Mouse (Mus musculus): Measurements from ENCODE around the gene Ezh1.

The Ezh1 gene

DNA sequence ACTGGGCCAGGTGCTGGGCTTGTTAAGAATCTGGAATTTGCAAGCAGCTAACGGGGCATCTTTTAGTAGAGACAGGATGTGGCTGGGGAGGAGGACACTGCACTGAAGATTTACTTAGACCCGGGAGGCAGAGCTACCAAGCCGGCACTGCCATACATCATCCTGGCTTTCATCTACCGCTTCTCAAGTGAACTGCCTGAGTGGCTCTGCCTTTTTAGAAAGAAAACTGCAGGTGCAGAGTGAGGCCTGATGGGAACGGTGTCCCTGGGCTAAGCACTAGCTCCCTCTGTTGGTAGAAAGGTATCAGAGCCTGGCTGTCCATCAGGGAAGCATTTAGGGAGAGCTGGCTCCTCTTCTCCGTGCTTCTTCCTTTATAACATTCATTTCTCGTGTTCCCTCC, 25.3 kb downstream of the Ezh1 start:
- peak; percentile 38 for DNase-seq (ENCODE audit: low read depth)

- no peak for DNase-seq (ENCODE audit: low read depth)
Observed at GRCm38 (mm10) chr11:101199555-101199954, 26.7 kb downstream of the Ezh1 start.

DNA sequence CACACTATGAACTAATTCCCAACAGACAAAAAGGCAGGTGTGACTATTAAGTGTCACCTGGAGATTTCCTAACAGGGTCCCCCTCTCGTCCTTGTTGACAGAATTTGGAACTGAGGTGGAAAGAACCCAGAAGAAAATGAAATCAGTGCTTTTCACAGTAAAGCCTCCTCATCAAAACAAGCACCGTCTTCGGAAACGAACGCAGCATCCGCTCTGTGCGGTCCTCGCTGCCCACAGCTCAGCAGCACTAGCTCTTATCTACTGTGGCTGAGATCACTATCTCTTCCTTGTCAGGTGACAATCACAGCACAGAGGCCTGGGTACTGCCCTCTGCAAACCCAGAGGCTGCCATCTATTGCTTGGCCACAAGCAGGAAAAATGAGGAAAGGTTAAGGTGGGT, 30.1 kb downstream of the Ezh1 start:
- DNase-seq (ENCODE audit: low read depth): no peak

DNA sequence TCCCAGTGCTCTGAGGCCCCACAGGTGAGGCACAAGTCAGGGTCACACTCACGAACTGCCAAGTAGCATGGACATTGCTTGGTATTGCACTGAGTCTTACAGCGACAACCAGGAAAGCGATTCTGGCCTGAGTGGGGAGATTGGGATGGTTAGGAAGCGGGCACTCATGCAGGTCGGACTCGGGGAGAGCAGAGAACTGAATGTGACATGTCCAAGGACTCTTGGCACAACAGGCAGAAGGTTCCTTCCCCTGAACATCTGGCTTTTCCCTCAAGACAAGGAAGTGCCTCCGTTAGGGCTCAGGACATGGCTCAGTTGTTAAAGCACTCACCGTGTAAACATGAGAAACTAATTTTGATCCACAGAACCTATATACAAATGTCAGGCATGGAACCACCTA, 30.7 kb downstream of the Ezh1 start:
- DNase-seq (ENCODE audit: low read depth): no peak

DNA sequence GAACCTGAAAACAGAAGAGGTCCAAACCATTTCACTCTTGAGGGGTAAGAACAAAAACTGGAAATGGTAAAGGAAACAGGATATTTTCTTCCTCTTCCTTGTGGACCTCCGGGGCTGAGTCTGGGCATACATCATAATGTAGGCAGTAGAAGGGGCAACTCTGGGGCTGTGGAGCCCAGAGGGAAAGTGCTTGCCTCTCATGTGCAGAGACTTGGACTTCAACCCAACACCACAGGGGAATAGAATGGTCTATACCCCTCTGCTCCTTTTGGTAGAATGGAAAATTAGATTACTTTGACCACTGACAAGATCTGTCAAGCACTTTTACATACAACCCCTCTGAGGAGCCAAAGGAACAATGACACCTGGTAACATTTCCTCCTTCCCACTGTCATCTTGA, 31.2 kb downstream of the Ezh1 start:
- no peak for DNase-seq (ENCODE audit: low read depth)

- no peak for DNase-seq (ENCODE audit: low read depth)
Observed at GRCm38 (mm10) chr11:101194643-101195042, 31.6 kb downstream of the Ezh1 start.

DNA sequence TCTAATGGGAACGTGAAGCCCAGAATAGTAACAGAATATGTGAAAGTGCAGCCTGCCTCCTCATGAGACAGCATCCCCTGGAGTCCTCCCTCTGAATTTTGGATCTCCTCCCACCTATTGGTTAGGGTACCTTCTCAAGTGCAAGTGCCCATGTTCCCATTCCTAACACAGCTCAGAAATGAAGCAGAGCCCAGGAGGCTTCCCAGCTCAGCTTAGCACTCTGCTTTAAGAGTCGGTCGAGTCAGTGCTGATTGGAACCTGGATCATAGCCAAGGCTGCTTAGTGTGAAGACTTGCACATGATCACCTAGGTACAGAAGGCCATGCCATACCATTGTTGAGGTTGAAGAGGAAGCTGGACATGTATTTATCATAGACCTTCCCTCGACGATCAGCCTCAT, 32.1 kb downstream of the Ezh1 start:
- no peak for DNase-seq (ENCODE audit: low read depth)

DNA sequence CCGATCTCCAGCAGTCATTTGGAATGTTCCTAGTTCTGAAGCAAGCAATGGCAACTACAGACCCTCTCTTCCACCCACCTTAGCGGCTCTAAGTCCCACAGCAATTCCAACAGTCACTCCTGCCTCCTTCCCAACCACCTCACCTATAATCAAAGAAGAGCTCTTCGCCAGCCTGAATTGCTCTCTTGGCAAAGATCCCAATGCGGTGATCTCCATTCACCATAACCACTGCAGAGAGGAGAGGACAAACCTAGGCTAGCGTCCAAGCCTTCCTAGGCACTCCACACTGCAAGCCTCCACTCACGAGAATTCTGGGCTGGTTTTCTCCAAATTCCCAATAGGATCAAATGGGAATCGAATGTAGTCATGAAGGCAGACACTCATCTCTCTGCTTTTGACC, 33.2 kb downstream of the Ezh1 start:
- DNase-seq (ENCODE audit: low read depth): no peak

DNA sequence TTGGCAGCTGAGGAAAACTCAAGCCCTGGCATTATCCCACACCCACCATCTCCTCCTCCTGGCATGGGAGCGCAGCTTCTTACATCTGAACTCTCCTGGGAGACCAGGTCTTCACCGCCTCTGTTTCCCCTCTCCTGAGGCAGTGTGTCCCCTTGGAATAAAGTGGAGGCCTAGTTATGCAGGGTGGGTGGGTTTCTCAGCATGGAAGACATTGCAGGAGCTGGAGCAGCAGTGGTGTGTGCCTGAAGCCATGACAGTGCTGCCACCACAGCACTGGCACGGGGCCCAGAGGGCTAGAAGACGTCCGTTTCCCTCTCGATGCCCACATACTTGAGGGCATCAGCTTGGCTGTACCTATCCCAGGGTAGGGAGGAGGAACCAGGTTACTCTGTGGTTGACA, 33.6 kb downstream of the Ezh1 start:
- DNase-seq (ENCODE audit: low read depth): no peak

GRCm38 (mm10) chr11:101191919-101192470, 34.3 kb downstream of the Ezh1 start:
- no peak for DNase-seq (ENCODE audit: low read depth)

DNA sequence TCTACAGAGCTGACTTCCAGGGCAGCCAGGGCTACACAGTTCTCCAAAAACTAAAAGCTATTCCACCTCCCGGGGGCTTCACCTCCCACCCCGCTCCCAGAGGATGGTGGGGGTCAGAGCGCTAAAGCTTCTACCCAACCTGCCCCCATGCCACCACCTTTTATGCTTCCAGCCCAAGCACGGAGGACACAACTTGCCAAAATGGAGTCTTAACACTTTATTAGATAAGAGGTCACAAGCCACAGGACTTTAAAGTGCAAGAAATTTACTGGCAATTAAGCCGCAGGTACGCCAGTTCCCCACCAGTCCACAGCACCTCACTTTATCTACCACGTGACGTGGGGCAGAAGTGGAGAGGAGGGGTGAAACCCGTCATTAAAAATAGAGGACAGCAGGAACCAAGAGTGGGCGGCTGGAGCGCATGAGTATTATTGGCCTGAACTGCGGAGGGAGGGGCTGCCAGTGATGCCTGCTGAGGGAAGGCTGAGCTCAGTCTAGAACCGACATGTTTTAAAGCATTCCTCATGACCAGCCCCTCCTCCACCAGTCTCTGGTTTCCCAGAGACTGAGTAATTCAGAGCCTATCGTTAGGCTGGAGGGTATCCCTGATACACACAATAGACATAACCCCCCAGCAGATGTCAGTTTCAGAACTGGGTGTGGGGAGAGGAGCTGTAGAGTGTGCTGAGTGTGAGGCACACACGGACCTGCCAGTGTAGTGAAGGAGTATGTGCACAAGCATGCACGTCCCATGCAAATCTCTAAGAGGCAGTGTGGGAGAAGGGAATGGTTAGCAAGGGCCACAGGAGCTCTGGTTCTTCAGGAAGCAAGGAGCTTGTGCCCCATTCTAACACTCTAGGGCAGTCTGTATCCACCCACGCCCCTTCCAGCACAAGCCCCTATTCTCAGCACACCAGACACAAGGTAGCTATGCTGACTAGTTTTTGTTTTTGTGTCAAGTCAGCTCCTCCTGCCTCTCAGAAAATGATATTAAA, 35.1 kb downstream of the Ezh1 start:
- DNase-seq (ENCODE audit: low read depth): no peak

GRCm38 (mm10) chr11:101190181-101190912, 35.9 kb downstream of the Ezh1 start:
- no peak for DNase-seq (ENCODE audit: low read depth)

GRCm38 (mm10) chr11:101189495-101190180, 36.6 kb downstream of the Ezh1 start:
- DNase-seq (ENCODE audit: low read depth): no peak

DNA sequence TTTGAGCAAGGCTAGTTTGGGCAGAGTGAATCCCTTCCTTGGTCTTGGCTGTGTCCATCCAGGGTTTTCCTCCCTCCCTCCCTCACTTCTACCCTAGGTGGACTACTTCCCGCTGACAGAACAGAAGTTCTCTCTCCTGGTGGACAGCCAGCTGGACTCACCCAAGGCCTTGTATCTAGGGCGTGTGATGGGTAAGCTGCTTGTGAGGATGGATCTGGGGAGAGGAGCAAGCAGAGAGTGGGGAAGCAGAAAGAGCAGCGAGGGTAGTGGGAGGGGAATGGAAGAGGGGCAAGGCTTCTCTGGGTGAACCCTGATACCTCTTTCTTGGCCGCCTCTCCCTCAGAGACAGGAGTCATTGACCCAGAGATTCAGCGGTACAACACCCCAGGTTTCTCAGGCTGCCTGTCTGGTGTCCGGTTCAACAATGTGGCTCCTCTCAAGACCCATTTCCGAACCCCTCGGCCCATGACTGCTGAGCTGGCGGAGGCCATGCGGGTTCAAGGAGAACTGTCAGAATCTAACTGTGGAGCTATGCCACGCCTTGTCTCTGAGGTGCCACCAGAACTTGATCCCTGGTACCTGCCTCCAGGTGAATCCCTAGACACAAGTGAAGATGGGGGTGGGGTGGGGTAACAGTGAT, 38.0 kb downstream of the Ezh1 start:
- no peak for DNase-seq (ENCODE audit: low read depth)

DNA sequence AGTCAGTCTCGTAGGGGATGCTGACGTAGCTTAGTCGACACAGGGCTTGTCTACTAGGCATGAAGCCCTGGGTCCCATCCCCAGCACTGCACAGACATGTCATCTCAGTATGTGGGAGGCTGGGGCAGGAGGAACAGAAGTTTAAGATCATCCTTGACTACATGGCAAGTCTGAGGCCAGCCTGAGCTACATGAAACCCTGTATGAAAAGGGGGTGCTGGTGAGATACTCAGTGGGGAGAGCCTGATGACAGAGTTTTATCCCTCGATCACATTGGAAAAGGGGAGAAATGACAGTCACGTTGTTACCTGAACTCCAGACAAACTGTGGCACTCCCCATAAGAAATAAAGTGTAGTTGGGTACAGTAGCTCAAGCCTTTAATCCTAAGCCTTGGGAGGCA, 38.7 kb downstream of the Ezh1 start:
- no peak for DNase-seq (ENCODE audit: low read depth)

- DNase-seq (ENCODE audit: low read depth): no peak
Observed at GRCm38 (mm10) chr11:101186526-101187247, 39.6 kb downstream of the Ezh1 start.

GRCm38 (mm10) chr11:101185441-101185840, 40.8 kb downstream of the Ezh1 start:
- no peak for DNase-seq (ENCODE audit: low read depth)

- DNase-seq (ENCODE audit: low read depth): no peak
Observed at GRCm38 (mm10) chr11:101184984-101185383, 41.3 kb downstream of the Ezh1 start.

- DNase-seq (ENCODE audit: low read depth): no peak
Observed at GRCm38 (mm10) chr11:101182771-101183517, 43.3 kb downstream of the Ezh1 start.

GRCm38 (mm10) chr11:101181961-101182360, 44.3 kb downstream of the Ezh1 start:
- DNase-seq (ENCODE audit: low read depth): no peak

Data from c-Kit-positive CD71-negative TER-119-negative erythroid progenitor cells, embryonic 14.5 days (primary cell).